Mouse (Mus musculus): ENCODE measurements at regions not wholly inside any gene's neighbourhood (a gene's known extent, or its start where the extent isn't known, plus 50 kb on each side); places are given as distances from the start of the nearest gene placed in this dataset.

DNA sequence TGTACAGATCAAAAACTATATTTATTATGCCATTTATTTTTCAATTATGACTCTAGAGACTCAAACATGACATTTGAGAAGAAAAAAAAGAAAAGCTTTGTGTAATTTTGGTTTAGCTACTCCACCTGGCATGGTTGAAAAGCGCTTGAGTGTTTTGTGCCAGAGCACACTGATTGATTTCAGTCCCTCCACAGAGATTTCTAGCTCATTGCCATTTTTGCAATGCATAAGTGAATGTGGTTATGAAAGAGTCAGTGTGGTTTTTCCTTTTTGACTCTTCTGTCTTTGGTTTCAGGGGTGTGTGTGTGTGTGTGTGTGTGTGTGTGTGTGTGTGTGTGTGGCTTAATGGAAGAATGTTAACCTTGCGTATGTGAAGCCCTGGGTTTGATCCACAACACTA lies 113.6 kb upstream of the Tmc3 start:
- Histone ChIP-seq H3K4me1 (no peaks in the 10 kb centered on the region), H3K4me3 (no peak overlapping the region), H3K27me3 (replicated peaks) (no peaks in the 10 kb centered on the region), H3K9me3 (no peaks in the 10 kb centered on the region), H3K36me3 (replicated peaks) (no peaks in the 10 kb centered on the region), H3K4me2 (no peak overlapping the region), H3K9ac (no peak overlapping the region), H3K27ac (no peak overlapping the region)
- no peak for ATAC-seq (replicated peaks)
- 79% methylated on average over 2 of the region's 2 CpGs for WGBS

- Histone ChIP-seq H3K4me2 (no peak overlapping the region), H3K9ac (no peak overlapping the region), H3K27me3 (replicated peaks) (no peaks in the 10 kb centered on the region), H3K9me3 (no peaks in the 10 kb centered on the region), H3K4me3 (no peak overlapping the region), H3K4me1 (peaks cover 12% of the 10 kb centered on the region), H3K36me3 (replicated peaks) (no peaks in the 10 kb centered on the region), H3K27ac (no peak overlapping the region)
- 87% methylated on average over 2 of the region's 2 CpGs for WGBS
- no peak for ATAC-seq (replicated peaks)
Measured at GRCm38 (mm10) chr7:83474471-83474870, 110.3 kb upstream of the Tmc3 start.

DNA sequence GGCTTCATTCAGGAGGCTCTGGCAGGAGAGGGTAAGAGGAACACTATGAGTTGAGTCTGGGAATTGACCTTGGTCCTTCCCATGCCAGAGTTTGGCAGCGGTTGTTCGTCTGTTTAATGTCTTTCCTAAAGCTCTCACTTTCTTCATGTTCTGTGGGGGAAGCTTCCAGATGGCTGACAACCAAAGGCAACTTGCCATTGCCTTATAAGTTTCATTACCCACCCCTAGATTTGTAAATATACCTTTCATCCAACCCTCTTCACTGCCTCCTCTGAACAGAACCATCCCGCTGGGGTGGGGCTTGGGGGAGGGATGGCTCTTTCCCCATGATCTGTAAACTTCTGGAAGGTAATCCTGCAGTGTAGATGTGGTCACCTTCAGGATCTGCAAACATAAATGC lies 109.7 kb upstream of the Tmc3 start:
- H3K4me3 ChIP-seq = no peak overlapping the region
- WGBS = 87% methylated on average over 3 of the region's 3 CpGs
- H3K4me2 ChIP-seq = no peak overlapping the region
- ATAC-seq (replicated peaks) = no peak
- H3K9me3 ChIP-seq = no peaks in the 10 kb centered on the region
- H3K27me3 ChIP-seq (replicated peaks) = no peaks in the 10 kb centered on the region
- H3K9ac ChIP-seq = no peak overlapping the region
- H3K27ac ChIP-seq = no peak overlapping the region
- peaks cover 12% of the 10 kb centered on the region for H3K4me1 ChIP-seq
- no peaks in the 10 kb centered on the region for H3K36me3 ChIP-seq (replicated peaks)

DNA sequence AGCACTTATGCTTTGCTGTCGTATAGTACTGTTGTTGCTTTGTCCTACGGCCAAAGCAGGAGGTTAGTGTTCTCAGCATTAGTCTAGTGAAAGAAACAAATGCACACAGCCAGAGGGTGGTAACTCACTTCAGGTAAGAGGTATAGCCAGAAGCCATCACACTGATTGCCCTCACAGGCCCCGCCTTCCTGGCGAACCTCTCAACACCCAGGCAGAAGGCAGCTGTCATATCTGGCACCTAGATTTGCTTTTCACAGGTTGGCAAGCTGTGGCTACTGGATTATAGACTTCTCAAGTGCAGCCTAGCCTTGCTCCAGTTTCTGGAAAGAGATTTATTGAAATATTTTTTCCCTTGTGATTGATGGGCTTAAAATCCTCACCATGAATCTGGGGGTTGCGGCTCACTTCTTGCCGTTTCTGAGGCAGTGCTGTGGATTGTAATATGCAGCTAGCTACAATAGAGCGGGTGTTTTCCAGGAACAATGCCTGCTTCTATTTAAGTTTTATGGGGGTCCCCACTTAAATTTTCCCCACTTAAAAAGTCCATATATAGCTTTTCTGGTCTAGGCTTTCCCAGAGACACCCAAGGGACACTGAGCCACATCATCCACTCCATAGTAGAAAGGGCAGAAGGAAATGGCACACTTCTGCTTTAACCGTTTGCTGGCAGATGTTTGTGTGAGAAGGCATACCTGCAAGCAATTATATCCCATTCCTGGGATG lies 109.1 kb upstream of the Tmc3 start:
- ATAC-seq (replicated peaks) = no peak
- H3K36me3 ChIP-seq (replicated peaks) = no peaks in the 10 kb centered on the region

GRCm38 (mm10) chr7:83476161-83476495 lies 108.6 kb upstream of the Tmc3 start:
- no peak for ATAC-seq (replicated peaks)
- Histone ChIP-seq H3K4me2 (no peak overlapping the region), H3K9me3 (no peaks in the 10 kb centered on the region), H3K36me3 (replicated peaks) (no peaks in the 10 kb centered on the region), H3K27me3 (replicated peaks) (no peaks in the 10 kb centered on the region), H3K4me1 (peaks cover 12% of the 10 kb centered on the region), H3K9ac (no peak overlapping the region), H3K4me3 (no peak overlapping the region), H3K27ac (no peak overlapping the region)
- 75% methylated on average over 3 of the region's 3 CpGs for WGBS

More for the DNA sequence above, 109.1 kb upstream of the Tmc3 start:
- 82% methylated on average over 8 of the region's 8 CpGs for WGBS
- Histone ChIP-seq H3K4me1 (peaks cover 12% of the 10 kb centered on the region), H3K4me2 (no peak overlapping the region), H3K27ac (no peak overlapping the region), H3K9ac (no peak overlapping the region), H3K4me3 (no peak overlapping the region), H3K9me3 (no peaks in the 10 kb centered on the region), H3K27me3 (replicated peaks) (no peaks in the 10 kb centered on the region)

DNA sequence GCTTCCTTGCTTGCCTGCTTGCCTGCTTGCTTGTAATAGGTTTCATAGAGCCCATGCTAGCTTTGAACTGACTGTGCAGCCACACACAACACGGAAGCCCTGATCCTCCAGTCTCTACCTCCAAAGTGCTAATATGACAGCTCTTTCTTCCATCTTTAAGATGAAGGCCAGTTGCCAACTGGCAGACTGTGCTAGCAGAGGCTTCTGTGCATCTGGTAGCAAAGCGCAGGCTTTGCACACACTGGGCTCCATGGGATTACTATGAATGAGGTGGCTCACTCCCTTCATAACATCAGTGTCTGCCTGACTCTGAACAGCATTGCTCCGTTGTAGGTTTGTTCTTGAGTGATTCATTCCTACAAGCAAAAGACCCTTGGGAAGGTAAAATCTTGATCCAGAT lies 107.9 kb upstream of the Tmc3 start:
- ATAC-seq (replicated peaks) = no peak
- H3K9me3 ChIP-seq = no peaks in the 10 kb centered on the region
- no peaks in the 10 kb centered on the region for H3K27me3 ChIP-seq (replicated peaks)
- H3K36me3 ChIP-seq (replicated peaks) = no peaks in the 10 kb centered on the region
- no peak overlapping the region for H3K4me2 ChIP-seq
- 71% methylated on average over 3 of the region's 3 CpGs for WGBS
- peaks cover 12% of the 10 kb centered on the region for H3K4me1 ChIP-seq
- H3K4me3 ChIP-seq = no peak overlapping the region
- no peak overlapping the region for H3K27ac ChIP-seq
- no peak overlapping the region for H3K9ac ChIP-seq

DNA sequence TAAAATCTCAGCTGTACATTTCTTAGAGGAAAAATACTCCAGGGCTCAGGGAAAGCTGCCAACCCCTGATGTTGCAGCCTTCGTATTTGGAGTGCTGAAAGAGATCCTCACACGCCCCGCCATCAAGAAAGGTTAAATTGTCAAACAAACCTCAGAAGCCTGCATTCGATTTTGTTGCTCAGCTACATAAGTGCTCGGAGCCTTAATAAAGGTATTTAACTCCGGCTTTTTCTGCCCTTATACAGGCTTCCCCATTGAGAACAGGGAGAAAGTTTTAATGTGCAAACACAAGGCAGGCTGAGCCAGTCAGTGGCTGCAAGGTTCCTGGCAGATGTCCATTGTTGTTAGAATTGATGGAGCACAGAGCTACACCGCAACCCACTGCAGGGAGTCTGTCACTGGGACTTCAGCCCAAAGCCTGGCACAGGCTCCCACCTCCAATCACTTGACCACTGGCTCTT lies 107.0 kb upstream of the Tmc3 start:
- H3K4me2 ChIP-seq = peak overlapping the region; percentile 8; the same call in 1 of the 2 replicates
- H3K27ac ChIP-seq = peak overlapping the region; percentile 34; the same call in 1 of the 2 replicates

DNA sequence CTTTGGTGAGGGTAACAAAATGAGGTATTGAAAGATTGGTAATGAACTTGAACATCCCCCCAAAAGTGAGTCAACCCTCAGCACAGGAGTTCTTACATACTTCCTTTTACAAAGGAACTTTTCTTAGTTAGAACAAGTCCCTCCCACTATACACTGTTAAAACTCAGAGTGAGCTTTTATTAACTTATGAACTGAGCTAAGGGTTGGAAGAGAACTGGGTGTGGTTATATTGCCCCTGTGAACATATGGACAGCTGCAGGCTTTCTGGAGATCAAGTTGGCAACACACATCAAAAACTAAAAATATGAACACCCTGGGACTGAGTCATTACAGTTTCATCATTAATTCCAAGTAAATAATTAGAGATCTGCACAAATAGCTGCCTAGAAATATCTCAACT lies 103.1 kb upstream of the Tmc3 start:
- no peaks in the 10 kb centered on the region for H3K36me3 ChIP-seq (replicated peaks)
- no peak for ATAC-seq (replicated peaks)
- no peaks in the 10 kb centered on the region for H3K27me3 ChIP-seq (replicated peaks)

More for the DNA sequence above, 107.0 kb upstream of the Tmc3 start:
- peaks cover 12% of the 10 kb centered on the region for H3K4me1 ChIP-seq
- H3K4me3 ChIP-seq = no peak overlapping the region
- no peak overlapping the region for H3K9ac ChIP-seq
- peak; percentile 66 for ATAC-seq (replicated peaks)
- no peaks in the 10 kb centered on the region for H3K9me3 ChIP-seq
- no peaks in the 10 kb centered on the region for H3K36me3 ChIP-seq (replicated peaks)
- H3K27me3 ChIP-seq (replicated peaks) = no peaks in the 10 kb centered on the region
- 28% methylated on average over 7 of the region's 7 CpGs for WGBS

GRCm38 (mm10) chr7:83482254-83482653 lies 102.5 kb upstream of the Tmc3 start:
- Histone ChIP-seq H3K4me2 (no peak overlapping the region), H3K9me3 (no peaks in the 10 kb centered on the region), H3K36me3 (replicated peaks) (no peaks in the 10 kb centered on the region), H3K4me3 (no peak overlapping the region), H3K27ac (no peak overlapping the region), H3K9ac (no peak overlapping the region), H3K4me1 (peaks cover 8% of the 10 kb centered on the region), H3K27me3 (replicated peaks) (no peaks in the 10 kb centered on the region)
- whole genome bisulfite sequencing = 95% methylated on average over 3 of the region's 3 CpGs
- no peak for ATAC-seq (replicated peaks)

More for the DNA sequence above, 103.1 kb upstream of the Tmc3 start:
- peaks cover 12% of the 10 kb centered on the region for H3K4me1 ChIP-seq
- no peak overlapping the region for H3K4me3 ChIP-seq
- no peak overlapping the region for H3K27ac ChIP-seq
- no peaks in the 10 kb centered on the region for H3K9me3 ChIP-seq
- no peak overlapping the region for H3K4me2 ChIP-seq
- no peak overlapping the region for H3K9ac ChIP-seq

DNA sequence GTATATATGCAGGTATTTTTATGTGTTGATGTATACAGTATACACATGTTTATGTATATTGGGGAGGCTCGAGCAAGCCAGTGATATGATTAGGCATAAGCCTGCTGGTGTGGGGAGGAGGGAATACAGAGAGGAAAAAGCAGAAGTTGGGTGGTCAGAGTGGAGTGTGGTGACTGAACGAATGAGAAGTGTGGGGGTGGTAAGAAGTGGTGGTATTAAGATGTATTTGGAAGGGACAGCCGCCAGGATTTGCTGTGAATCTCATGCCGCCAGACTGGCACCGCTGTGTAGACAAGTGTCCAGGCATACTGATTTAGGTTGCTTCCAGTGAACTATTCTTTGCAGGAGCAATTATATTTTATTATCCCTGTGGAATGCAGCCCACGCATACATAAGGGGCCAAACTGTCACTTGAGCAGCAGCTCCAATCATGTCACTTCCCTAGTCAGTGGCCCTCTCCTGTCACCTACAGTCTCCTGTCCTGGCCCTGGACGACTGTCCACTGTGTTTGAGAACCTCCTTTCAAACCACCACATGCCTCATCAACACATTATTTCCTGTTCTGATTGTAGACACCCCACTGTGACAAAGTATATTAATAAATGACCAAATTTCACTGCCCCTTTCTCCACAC lies 101.9 kb upstream of the Tmc3 start:
- no peak overlapping the region for H3K27ac ChIP-seq
- no peak overlapping the region for H3K4me2 ChIP-seq
- no peak overlapping the region for H3K4me3 ChIP-seq
- ATAC-seq (replicated peaks) = no peak
- no peaks in the 10 kb centered on the region for H3K36me3 ChIP-seq (replicated peaks)
- peaks cover 3% of the 10 kb centered on the region for H3K4me1 ChIP-seq
- no peaks in the 10 kb centered on the region for H3K27me3 ChIP-seq (replicated peaks)
- no peak overlapping the region for H3K9ac ChIP-seq
- WGBS = 65% methylated on average over 7 of the region's 7 CpGs
- H3K9me3 ChIP-seq = no peaks in the 10 kb centered on the region

- no peak overlapping the region for H3K9ac ChIP-seq
- no peak for ATAC-seq (replicated peaks)
Measured at GRCm38 (mm10) chr7:83486156-83486750, 98.5 kb upstream of the Tmc3 start.

GRCm38 (mm10) chr7:83489790-83490189 lies 94.9 kb upstream of the Tmc3 start:
- Histone ChIP-seq H3K4me2 (no peak overlapping the region), H3K27ac (no peak overlapping the region), H3K9ac (no peak overlapping the region), H3K4me3 (no peak overlapping the region), H3K9me3 (no peaks in the 10 kb centered on the region), H3K36me3 (replicated peaks) (no peaks in the 10 kb centered on the region), H3K4me1 (no peaks in the 10 kb centered on the region), H3K27me3 (replicated peaks) (no peaks in the 10 kb centered on the region)
- peak; percentile 75; the same call in 1 of the 2 replicates for ATAC-seq (replicated peaks)
- 64% methylated on average over 1 of the region's 1 CpGs for WGBS

More at GRCm38 (mm10) chr7:83486156-83486750, 98.5 kb upstream of the Tmc3 start:
- Histone ChIP-seq H3K36me3 (replicated peaks) (no peaks in the 10 kb centered on the region), H3K4me1 (no peaks in the 10 kb centered on the region), H3K4me2 (no peak overlapping the region), H3K27ac (no peak overlapping the region), H3K9me3 (no peaks in the 10 kb centered on the region), H3K27me3 (replicated peaks) (no peaks in the 10 kb centered on the region), H3K4me3 (no peak overlapping the region)
- 74% methylated on average over 2 of the region's 2 CpGs for WGBS
